Mouse (Mus musculus): Measurements from ENCODE around the gene Cdcp1.
A peak's percentile ranks its signal among the peaks of the same experiment; 100 is the strongest.

Cdcp1 gene

DNA sequence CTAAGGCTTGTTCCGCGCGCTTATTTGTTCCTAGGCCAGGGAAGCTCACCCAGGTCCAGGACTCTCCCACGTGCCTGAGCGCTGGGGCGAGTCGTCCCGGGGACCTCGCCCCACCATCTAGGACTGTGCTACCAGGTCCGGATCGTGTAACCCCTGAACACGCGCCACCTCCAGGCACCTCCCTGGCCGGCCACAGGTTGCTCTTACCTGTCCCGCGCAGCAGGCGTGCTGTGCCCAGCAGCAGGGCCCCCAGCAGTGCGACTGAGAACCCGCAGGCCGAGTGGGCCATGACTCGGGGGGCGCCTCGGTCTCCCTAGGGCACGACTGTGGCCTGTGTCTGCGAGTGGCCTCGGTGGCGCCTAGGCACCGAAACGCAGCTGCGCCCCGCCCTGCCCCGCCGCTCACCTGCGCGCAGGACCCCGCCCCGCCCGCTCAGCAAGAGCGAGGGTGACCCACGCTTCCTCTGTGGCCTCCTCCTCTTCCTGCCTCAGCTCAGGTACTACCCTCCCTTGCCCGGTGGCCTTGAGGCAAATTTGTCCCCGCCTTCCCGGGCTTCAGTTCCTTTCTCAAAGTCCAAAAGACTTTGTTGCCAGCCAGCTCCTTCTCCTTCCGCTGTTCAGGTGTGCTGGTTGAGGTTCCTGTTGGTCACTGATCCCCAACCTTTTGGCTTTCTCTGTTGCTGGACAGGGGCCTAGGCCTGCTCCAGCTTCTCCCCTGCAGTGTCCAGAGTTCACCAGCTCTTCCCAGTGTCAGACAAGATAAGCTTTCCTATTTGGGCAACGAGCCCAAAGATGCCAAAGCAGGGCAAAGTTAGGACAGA lies at the start of gene Cdcp1:
Cdcp1 (minus strand) TSS at position 418 of the 820 bp plus-strand sequence.
- no peak for DNase-seq

DNA sequence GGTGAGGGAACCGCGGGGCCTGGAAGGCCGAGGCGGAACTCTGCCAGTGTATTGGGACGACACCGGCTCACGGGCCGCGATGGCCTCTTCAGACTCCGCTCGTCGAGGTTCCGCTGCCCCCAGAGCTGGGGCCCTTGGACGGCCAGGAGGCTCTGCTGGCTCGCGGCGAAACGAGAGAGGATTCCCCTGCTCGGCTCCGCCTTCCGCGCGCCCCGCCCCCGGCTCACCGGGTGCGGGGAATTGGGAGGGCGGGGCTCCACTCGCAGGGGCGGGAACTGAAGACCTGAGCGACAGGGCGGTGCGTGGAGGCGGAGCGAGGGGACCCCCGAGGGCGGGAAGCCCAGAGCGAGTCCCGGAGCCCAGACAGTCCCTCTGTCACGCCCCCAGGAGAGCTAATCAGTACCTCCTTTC lies 44.8 kb upstream of the Cdcp1 start, which contains the start of gene Tmem158:
Tmem158 (minus strand) TSS at position 154 of the 411 bp plus-strand sequence.
- peak; percentile 67 to 77 for DNase-seq

DNA sequence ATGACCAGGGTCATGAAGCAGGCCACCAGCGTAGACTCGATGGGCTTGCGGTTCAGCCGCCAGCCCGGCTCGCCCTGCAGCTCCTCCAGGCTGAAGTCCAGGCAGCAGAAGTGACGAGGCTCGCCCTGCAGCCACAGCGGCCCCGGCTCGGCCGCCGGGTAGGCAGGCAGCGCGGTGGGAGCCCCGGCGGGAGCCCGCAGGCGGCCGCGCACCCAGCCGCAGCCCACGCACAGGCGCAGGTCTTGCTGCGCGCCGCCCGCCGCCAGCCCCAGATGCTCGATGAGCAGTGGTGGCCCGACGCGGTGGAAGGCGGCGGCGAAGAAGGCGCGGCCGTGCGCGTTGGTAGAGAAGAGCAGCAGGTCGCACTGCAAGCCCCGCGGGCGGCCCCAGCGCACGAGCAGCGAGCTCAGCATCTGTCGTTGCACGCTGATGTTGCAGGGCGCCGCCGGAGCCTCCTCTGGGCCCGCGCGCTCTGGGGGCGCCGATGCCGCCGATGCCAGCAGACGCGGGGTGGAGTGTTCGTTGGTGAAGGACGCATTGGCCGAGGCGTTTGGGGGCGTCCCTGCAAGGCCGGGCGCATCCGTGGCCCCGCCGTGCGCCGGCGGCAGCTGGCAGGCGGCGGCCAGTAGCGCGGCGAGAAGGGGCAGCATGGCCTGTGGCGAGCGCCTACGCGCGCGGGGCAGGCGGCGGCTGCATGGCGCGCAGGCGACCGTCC lies 44.2 kb upstream of the Cdcp1 start:
- DNase-seq, result peak in 1 of 2 experiments; percentile 26

DNA sequence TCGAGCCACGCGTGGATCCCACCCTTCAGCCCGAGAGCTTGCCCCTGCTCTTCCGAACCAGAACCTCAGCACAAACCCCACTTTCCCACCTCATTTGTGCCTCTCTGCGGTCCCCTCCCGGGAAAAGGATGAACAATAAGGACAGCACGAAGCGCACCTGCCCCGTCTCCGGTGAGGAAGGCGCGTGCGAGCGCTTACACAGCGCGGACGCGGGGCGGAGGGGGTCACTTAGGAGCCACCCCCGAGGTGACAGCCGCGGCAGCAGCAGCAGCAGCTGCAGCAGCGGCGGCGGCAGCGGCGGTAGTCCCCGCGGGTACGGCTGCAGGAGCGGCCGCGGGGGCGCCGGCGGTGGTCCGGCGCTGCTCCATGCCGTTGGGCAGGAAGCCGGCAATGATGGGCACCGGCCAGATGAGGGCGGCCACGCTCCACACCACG lies 43.6 kb upstream of the Cdcp1 start:
- DNase-seq, result peak; percentile 84

DNA sequence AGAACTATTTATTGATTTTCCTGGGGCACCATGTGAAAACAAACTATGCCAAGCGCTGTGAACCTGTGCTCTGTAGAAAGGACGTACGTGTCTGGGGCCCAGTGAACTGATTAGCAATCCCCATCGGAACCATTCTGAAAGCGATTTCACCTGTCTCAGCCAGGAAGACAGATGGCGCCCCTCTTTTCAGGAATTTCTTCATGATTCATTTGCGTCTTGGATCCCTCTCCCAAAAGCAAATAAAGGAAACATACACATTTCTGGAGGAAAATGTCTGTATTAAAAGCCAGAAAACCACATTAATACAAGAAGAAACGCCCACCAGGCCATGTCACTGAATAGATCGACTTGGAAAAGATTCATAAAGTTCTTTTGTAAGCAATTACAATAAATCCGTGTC lies 43.0 kb upstream of the Cdcp1 start:
- DNase-seq, result peak; percentile 5 to 7

DNA sequence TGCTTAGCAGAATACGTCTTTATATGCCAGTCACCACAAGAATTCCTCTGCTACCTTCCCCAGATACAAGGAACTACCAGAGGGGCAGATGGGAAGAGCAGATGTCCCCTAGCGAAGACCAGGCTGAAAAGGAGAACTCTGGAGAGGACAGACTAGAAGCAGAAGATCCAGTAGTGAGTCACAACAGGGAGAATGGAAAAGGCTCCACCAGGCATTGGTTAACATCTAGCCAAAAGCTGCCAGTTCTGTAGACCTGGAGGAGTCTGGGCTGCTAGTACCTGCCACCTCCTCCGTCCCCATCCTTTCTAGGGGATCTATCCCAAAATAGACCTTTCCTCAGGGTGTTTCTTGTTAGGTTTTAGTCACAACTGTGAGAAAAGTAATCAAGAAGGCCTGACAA lies 39.9 kb upstream of the Cdcp1 start:
- no peak for DNase-seq

DNA sequence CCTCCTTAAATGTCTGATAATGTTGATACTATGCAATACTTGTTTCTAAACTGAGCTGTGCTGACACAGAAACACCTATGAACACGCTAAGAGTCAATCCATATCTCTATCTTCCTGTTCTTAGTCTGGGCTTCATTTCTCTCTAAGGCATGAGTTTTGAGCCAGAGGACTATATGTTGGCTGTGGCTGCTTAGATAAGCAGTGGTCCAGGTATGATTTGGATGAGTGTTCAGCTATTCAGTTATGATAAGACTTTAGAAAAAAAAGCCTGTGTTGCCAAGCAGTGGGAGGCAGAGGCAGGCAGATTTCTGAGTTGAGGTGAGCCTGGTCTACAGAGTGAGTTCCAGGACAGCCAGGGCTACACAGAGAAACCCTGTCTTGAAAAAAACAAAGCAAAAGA lies 32.2 kb upstream of the Cdcp1 start:
- no peak for DNase-seq

DNA sequence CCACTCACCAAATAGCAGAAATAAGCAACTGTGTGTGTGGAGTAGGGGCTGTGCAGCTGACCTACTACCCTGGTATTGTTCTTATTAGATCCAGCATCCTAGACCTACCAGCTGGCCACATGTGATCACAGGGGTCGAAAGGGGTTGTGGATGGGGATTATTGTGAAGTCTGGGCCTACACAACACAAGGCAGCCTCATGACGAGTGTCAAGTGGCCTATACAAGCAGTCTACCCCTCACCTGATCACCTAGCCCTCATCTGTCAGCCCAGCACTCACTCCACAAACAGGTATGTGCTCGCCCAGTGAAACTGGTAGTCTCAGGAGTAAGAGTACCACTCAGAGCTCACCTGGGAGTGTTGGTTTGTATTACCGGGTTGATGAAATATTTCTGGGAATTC lies 29.3 kb upstream of the Cdcp1 start:
- no peak for DNase-seq

DNA sequence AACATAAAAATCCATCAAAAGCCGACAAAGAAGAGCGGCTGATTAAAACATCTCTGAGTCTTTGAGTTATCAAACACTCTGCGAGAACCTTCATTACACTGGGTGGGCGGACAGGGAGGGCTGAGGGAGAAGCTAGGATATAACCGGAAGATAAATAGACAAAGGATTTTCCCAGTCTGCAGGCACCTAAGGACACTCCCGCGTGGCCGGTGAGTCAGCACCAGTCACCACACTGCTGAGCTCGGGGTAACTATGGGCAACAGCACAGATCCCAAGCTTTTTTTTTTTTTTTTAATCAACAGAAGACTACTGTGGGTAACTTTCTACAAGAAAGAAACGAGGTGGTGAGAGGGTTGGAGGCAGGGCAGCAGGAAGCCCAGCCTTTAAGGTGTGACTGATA lies 28.1 kb upstream of the Cdcp1 start:
- no peak for DNase-seq

DNA sequence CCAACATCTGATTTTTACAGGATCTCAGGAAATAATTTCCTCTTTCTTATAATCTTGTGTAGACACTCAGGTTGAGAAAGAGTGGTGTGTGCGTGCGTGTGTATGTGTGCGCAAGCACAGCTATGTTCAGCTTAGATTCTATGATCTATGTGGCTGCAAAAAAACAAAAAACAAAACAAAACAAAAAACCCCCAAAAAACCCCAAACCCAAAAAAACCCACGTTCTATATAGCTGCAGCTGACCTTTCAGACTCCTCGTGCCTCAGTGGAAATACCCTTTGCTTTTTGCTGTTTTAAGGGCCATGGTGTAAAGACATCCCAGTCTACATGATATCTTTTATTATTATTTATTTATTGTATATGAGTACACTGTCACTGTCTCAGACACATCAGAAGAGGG lies 25.4 kb upstream of the Cdcp1 start:
- DNase-seq, result no peak

DNA sequence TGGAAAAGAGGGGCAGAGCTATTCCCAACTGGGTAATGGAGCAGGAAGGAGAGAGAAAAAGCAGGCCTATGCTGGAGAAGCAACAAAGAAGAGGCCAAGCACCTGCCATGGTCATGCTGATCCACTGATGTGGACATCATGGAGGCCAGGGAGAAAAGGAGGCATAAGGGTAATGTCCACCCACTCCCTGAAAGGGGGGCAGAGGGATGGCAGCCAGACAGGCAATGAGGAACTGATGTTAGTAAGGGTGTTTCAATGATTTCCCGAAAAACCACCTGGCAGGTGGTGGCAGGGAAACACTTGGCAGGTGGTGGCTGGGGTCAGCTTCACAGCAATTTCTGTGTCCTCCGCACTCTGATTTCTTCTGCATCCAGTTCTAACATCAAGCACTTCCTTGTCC lies 24.9 kb upstream of the Cdcp1 start:
- no peak for DNase-seq

DNA sequence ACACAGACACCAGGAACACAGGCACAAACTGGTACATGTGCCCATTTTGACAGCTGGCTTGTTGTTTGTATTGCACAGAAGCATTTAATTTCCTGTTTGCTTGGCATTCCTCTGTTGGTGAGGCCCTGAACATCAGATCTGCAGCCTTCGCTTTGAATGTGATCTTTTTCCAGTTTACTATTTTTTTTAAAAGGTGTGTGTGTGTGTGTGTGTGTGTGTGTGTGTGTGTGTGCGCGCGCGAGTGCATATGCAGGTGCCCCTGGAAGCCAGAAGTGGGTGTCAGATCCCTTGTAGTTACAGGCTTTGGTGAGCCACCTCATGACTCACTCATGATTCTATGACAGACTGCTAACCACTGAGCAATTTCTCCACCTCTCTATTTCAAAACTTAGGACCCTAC lies 24.4 kb upstream of the Cdcp1 start:
- no peak for DNase-seq

DNA sequence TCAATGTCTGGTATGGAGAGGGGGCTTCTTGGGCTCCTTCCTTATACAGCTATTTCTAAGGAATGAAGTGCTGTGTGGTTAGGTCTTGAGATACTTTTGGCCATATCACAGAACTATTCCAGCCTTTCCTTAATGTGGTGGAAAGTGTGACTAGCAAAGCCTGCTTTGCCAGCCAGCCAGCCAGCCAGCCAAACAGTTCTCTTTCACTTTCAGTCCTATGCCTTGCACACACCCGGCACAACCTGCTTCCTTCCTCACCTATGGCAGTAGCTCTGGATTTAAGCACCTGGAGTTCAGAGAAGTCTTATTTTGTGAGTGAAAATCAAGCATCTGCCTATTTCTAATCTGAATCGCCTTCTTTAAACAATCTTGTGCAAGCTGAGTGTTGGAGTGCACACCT lies 23.8 kb upstream of the Cdcp1 start:
- no peak for DNase-seq

DNA sequence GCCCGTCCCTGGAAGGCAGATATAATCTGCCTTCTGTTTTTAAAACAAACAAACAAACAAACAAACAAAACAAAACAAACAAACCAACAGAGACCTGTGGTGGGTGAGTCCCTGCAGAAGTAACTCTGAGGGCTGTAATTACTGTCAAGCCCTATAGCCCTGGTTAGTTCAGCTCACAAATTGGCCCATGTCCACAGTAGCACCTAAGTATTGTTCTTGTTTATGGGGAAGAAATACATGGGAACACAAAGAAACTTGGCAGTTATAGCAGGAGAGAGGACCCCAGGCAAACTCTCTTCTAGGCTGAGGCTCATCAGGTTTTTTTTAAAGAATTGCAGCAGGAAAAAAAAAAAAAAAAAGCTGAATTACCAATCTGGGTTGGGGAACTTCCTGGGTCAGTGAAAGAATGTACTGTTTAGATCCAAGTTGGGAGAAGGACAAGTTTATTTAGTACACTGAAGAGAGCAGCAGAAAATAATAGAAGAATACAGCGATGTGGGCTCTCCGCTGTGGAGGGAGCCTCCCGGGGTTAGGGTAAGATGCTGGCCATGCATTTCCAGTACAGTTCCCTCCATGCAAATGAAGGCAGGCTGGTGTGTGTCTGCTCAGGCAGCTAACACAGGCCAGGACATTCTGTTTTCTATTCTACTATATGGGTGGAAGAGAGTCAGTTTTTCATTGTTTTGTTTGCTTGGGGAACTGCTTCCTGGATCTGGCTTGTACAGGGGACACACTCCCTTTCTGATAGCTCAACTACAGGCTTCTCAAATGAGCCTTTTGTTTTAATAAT lies 22.6 kb upstream of the Cdcp1 start:
- DNase-seq, result no peak

DNA sequence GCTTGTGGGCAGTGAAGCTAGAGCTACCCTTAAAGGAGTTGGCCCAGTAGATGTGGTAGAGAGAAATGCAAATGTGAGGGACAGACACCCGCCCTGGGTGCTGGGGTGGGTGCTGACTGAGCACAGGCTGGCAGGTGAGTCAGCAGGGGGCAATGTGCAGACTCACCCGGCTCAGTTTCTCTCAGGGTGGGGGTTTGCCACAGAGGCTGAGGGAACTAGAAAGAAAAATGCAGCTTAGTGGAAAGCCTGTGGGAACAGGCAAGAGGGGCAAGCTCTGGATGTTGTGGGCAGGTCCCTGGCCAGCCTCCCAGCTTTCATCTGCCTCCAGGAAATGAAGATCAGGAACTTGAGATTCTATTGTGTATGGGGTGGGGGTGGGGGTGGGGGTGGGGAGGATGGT lies 21.9 kb upstream of the Cdcp1 start:
- DNase-seq, result no peak

DNA sequence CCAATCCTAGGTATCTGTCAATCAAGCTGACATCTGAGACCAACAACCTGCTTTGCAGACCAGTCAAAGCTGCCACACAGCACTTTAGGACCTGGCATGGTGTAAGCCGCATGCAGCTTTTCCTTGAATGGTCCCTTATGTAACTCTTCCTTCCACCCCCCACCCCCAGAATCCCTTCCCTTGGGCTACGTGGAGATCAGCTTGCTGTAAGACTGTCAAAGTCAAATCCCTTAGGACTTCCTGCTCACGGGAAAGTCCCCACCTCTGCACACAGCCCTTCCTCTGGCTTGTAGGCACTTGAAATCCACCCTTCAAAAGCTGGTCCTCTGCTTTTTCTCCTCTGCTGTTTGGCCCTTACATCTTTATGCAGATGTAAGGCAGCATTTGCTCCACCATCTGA lies 19.8 kb upstream of the Cdcp1 start:
- DNase-seq, result no peak

DNA sequence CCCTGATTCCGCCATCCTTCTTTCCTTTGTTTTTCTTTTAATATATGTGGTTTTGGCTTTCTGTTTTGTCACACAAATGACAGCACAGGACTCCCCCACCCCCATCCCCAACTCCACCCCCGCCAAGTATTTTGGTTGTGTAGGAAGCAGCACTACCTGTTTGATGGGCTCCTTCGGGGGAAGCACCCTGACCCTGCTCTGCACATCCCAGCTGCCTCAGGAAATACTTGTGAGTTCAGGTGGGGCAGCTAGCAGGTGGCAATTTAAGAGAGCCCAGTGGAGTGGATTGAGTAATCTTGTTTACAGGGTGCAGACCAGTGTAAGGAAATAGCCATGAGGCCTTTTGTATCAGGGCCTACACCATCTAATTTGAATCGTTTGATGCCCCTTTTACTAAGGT lies 14.0 kb upstream of the Cdcp1 start:
- DNase-seq, result no peak

DNA sequence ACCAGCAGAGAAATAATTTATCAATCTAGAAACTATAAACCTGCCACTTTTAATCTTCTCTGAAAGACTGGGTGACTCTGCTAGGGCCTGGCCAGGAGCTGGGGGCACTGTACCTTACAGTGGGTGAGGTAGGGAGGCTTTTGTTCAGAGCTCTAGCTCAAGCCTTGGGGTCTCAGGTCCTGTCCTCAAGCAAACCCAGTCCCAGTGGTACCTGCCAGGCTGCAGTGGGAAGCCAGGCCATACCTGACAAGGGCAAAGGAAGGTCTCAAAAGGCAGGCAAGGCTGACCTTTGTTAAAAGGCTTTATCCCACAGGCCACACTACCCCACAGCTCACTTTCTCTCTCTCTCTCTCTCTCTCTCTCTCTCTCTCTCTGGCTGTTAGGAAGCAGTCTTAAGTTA lies 12.8 kb upstream of the Cdcp1 start:
- no peak for DNase-seq

DNA sequence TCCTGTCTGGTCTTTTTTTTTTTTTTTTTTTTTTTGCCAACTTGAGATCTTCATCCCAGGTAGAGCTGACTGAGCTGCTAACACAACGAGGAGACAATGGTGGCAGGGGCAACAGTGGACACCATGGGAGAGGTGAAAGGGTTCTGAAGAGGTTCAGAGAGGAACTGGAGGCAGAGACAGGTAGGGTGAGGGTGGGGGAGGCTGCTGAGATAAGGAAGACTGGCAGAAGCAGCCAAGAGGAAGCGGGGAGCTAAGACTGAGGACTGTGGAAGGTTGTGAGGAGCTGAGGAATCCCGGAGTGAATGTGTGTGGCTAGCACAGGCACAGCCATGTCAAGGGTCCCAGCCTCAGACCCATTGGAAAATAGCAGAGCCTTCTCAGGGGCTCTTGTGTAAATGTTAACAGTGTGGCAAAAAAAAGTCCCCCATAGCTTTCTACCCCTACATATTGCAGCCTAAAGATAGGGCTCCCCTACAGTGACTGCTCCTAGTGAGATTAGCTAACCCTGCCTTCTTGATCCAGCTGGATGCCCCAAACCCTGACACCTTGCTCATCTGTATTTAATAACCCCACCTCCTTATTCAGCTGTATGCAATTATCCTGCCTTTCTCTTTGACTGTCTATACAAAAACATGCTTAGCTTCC lies 11.4 kb upstream of the Cdcp1 start:
- no peak for DNase-seq

DNA sequence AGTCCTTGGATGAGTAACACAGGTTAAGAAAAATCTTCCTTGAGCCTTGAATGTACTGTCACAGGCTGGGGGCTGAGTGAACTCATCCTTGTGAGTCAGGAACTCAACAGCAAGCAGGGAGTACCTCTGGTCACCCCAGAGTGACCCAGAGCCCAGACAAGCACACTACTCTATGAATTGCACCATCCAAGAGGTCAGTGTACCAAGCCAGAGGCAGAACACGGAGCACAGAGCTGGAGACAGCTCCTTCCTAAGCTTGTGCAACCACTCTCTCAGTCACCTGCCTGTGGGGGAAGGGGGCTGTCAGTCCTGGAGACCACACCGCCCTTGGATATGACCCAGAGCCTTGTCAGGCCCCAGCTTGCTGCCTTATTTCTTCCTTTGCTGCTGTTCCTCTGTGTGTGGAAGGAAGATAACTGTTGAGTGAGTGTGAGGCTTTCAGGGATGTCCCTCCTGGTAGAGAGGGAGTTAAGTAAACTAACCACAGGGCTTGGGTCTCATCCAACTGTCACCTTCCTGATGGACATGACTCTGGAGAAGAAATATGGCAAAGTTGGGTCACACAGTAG lies 9.1 kb upstream of the Cdcp1 start:
- no peak for DNase-seq

DNA sequence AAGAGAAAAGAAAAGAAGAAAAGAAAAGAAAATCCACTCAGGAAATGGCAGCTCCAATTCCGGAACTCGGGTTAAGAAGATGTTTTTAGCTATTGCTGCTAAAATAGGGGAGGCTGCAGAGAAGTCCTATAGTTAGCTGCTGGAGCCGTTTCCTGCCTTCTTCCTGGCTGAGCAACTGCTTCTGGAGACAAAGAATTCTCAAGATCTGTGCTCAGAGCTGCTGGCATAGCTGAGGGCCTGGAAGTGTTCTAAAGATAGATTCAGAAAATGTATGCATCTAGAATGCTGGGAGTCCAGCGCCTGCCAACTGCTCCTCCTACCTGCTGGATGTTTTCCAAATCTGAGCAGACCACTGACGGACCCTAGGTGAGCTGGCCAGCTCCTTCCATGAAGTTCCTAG lies 4.0 kb upstream of the Cdcp1 start:
- no peak for DNase-seq

DNA sequence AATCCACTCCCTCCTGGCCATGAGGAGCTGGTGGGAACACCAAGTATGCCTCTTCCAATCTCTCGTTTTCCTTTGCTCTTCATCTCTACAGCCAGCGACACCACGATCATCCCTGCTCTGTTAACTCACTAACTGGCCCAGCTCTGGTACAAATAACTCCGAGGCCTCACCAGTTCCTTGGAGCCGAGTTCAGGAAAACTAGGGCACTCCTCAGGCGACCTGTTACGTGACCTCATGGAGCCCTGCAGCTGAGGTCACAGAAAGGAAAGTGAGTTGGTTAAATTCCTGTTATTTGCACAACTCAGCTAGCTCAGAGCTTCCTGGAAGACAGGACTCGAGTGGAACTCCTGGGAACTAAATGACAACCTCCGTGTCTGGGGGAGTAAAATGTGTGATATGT lies 2.5 kb downstream of the Cdcp1 start:
- DNase-seq, result no peak

DNA sequence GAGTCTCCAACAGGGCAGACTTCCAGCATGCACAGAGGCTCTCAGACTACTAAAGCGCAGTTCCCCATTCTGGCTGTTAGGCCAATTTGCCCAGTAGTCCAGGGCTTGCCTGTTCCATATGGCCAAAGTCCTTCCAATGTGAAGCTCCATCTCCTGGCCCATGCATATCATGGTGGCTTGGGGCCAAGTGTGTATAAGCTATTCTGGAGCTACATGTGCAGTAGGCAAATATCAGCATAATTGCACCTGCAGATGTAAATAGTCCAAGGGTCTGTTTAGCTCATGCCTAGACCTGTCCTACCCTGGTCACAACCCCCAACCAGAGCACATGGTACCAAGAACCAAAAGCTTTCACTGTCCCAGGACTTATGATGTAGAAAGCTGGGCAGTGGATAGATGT lies 7.9 kb downstream of the Cdcp1 start:
- DNase-seq, result peak; percentile 3 to 5
